ENCODE assay signal across 20 mouse cellular contexts in the genomic region with DNA sequence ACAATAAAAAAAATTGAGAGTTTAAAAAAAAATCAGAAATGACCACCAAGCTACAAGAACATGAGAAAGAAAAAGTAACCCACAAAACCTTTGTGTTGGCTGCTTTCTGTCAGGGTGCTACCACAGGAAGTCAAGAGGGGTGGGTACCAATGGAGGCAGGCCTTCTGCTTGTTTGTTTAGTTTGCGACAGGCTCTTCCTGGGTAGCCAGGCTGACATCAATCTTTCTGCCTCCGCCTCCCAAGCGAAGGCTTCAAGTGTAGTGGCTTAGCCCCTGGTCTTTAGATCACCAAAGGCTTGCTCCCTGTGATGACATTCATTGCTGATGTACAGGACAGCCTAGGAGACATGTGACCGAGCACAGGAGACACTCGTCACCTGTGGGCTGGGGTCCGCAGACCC. TPM values are rescaled to one million over a fixed set of nuclear protein-coding genes. Genes with fewer than 3 reads are reported as not detected.
DNase-seq lines count a peak whose midpoint lies in the region; ATAC-seq and TF ChIP-seq lines count a peak whose summit lies in the region.
"Had no signal": no experiment of that assay in that cellular context is flagged by ENCODE, and none has a peak within 500 bp of the region (broad histone marks: within the 10 kb centered on the region; RNA-seq: fewer than 3 reads in every experiment).

No protein-coding gene starts in this region.

- no peaks in the 10 kb centered on the region; the same call in 1 of the 2 replicates for H3K36me3 ChIP-seq in lung, postnatal 0 days (ENCODE audit: insufficient read depth, low read length)
- peaks cover 54% of the 10 kb centered on the region for H3K36me3 ChIP-seq in kidney, embryonic 15.5 days

- H3K4me3 ChIP-seq in lung, postnatal 0 days (ENCODE audit: low read depth, low read length), result no peak overlapping the region
- no peak overlapping the region for H3K4me3 ChIP-seq in lung, adult 2 months (replicated peaks; ENCODE audit: extremely low read depth, low read depth, low read length)
- no peak overlapping the region for H3K4me3 ChIP-seq in kidney, embryonic 15.5 days (replicated peaks)
- H3K4me3 ChIP-seq: embryonic facial prominence, embryonic 12.5 days; erythroblast, embryonic 14.5 days; hindbrain, embryonic 15.5 days; layer of hippocampus, adult 2 months; midbrain, embryonic 12.5 days had no signal

- no peaks in the 10 kb centered on the region for H3K4me1 ChIP-seq in lung, postnatal 0 days (ENCODE audit: insufficient read depth, low read depth, low read length)
- H3K4me1 ChIP-seq in lung, adult 2 months (ENCODE audit: control insufficient read depth, insufficient read depth, low read length), result no peaks in the 10 kb centered on the region
- no peaks in the 10 kb centered on the region for H3K4me1 ChIP-seq in kidney, embryonic 15.5 days
- H3K4me1 ChIP-seq: embryonic facial prominence, embryonic 12.5 days; hindbrain, embryonic 15.5 days; midbrain, embryonic 12.5 days had no signal

- H3K27ac ChIP-seq in lung, postnatal 0 days (ENCODE audit: low read length), result no peak overlapping the region
- H3K27ac ChIP-seq in kidney, embryonic 15.5 days, result no peak overlapping the region
- H3K27ac ChIP-seq: embryonic facial prominence, embryonic 12.5 days; hindbrain, embryonic 15.5 days; layer of hippocampus, adult 2 months; midbrain, embryonic 12.5 days had no signal

- TF ChIP-seq CTCF in lung, postnatal 0 days (IDR thresholded peaks at IDR 0.05), result no peak
- TF ChIP-seq CTCF in lung, adult 2 months (IDR thresholded peaks at IDR 0.05; ENCODE audit: insufficient read depth, low read length), result no peak

- TF ChIP-seq EP300 in lung, postnatal 0 days (IDR thresholded peaks at IDR 0.05), result no peak

- no peak overlapping the region for H3K9ac ChIP-seq in lung, postnatal 0 days (replicated peaks; ENCODE audit: low read depth)
- no peak overlapping the region for H3K9ac ChIP-seq in kidney, embryonic 15.5 days
- H3K9ac ChIP-seq: embryonic facial prominence, embryonic 12.5 days; hindbrain, embryonic 15.5 days; liver, postnatal 0 days; midbrain, embryonic 12.5 days had no signal

- TF ChIP-seq POLR2A in lung, adult 2 months (IDR thresholded peaks at IDR 0.05; ENCODE audit: borderline replicate concordance, extremely low read depth, low read depth, low read length), result no peak

- no peak overlapping the region for H3K4me2 ChIP-seq in lung, postnatal 0 days (replicated peaks; ENCODE audit: low read depth, low read length)
- H3K4me2 ChIP-seq in kidney, embryonic 15.5 days, result no peak overlapping the region
- H3K4me2 ChIP-seq: embryonic facial prominence, embryonic 12.5 days; hindbrain, embryonic 15.5 days; midbrain, embryonic 12.5 days had no signal

- 57% methylated on average over 6 of the region's 6 CpGs for WGBS in lung, postnatal 0 days
- 57% methylated on average over 6 of the region's 6 CpGs for WGBS in lung, adult 2 months
- WGBS in kidney, embryonic 15.5 days, result 52% methylated on average over 6 of the region's 6 CpGs

- DNase-seq in lung, postnatal 0 days (ENCODE audit: low spot score), result no peak
- no peak for DNase-seq in lung, adult 2 months
- peak; percentile 58 to 69 for DNase-seq in CD8-positive naive resting alpha-beta T cell, adult 2 months (ENCODE audit: low read depth in 2 of 2, low spot score in 2 of 2)
- peak; percentile 47 for DNase-seq in thymus, postnatal 4 days
- DNase-seq: adrenal gland, postnatal 14 days; cerebellum, adult 11 months; cerebellum, postnatal 10 days; heart, postnatal 36 days; kidney, postnatal 10 days; layer of hippocampus, postnatal 36 days; liver, postnatal 0 days had no signal

- H3K27me3 ChIP-seq in lung, postnatal 0 days (replicated peaks; ENCODE audit: insufficient read depth, low read length), result no peaks in the 10 kb centered on the region
- H3K27me3 ChIP-seq in kidney, embryonic 15.5 days, result no peaks in the 10 kb centered on the region
- H3K27me3 ChIP-seq: embryonic facial prominence, embryonic 12.5 days; hindbrain, embryonic 15.5 days; midbrain, embryonic 12.5 days; Patski had no signal

- ATAC-seq in lung, postnatal 0 days, result peak; percentile 48; the same call in 1 of the 2 replicates
- ATAC-seq in neutrophil, adult 5-6 weeks (ENCODE audit: extremely low read depth, insufficient number of reproducible peaks, low FRiP score, poor library complexity, severe bottlenecking), result peak; percentile 30; the same call in 1 of the 2 replicates
- no peak for ATAC-seq in monocyte, adult 5-6 weeks (replicated peaks; ENCODE audit: insufficient number of reproducible peaks, low FRiP score, low TSS enrichment, poor library complexity, severe bottlenecking)
- ATAC-seq in kidney, embryonic 15.5 days (replicated peaks; ENCODE audit: low FRiP score), result no peak

- no peaks in the 10 kb centered on the region for H3K9me3 ChIP-seq in lung, postnatal 0 days (ENCODE audit: low read length)
- H3K9me3 ChIP-seq in kidney, embryonic 15.5 days (replicated peaks), result no peaks in the 10 kb centered on the region
- H3K9me3 ChIP-seq: embryonic facial prominence, embryonic 12.5 days; hindbrain, embryonic 15.5 days; midbrain, embryonic 12.5 days had no signal

RNA-seq across cellular contexts. Expression of a gene that starts 16.2 kb away (rescaled TPM):
- polyA plus RNA-seq in lung, postnatal 0 days (2015; fragmentation: Nextera tagmentation; extraction: Ambion mirVana), result 2.0 and 2.3 TPM in 2 replicates
- polyA plus RNA-seq in lung, adult 2 months (2012; rRNA removed), result 3.8 TPM in 2 replicates
- total RNA-seq in neutrophil, adult 5-6 weeks (2017), result 0.12 TPM in 1 of 2 replicates, not detected in the other
- total RNA-seq in monocyte, adult 5-6 weeks (2017), result 0.19 TPM in 1 of 3 replicates, not detected in the others
- polyA plus RNA-seq in kidney, embryonic 15.5 days (2015; fragmentation: Nextera tagmentation; extraction: Ambion mirVana), result 7.8 and 7.9 TPM in 2 replicates
- polyA plus RNA-seq: erythroblast, embryonic 14.5 days had no signal

RNA-seq across cellular contexts. Expression of a gene that starts 21.7 kb away (rescaled TPM):
- 0.56 and 0.99 TPM in 2 replicates for polyA plus RNA-seq in lung, postnatal 0 days (2015; fragmentation: Nextera tagmentation; extraction: Ambion mirVana)
- polyA plus RNA-seq in lung, adult 2 months (2012; rRNA removed), result 1.8 and 9.0 TPM in 2 replicates
- 0.70 and 0.98 TPM in 2 replicates for total RNA-seq in neutrophil, adult 5-6 weeks (2017)
- 0.11 to 1.8 TPM (median 0.39 TPM) in 3 replicates for total RNA-seq in monocyte, adult 5-6 weeks (2017)
- 0.84 and 1.2 TPM in 2 replicates for polyA plus RNA-seq in kidney, embryonic 15.5 days (2015; fragmentation: Nextera tagmentation; extraction: Ambion mirVana)
- polyA plus RNA-seq: erythroblast, embryonic 14.5 days had no signal

Comparison
In these comparisons a context has a peak if more than half of its experiments do, and no peak if none do; other contexts are left out.
1. ATAC-seq: peak in lung, postnatal 0 days (single experiment) and neutrophil, adult 5-6 weeks (single experiment); none in monocyte, adult 5-6 weeks (single experiment) and kidney, embryonic 15.5 days (single experiment).
2. DNase-seq: peak in CD8-positive naive resting alpha-beta T cell, adult 2 months (2 of 2) and thymus, postnatal 4 days (single experiment); none in lung, postnatal 0 days (single experiment) and lung, adult 2 months (single experiment).